Mouse (Mus musculus): ENCODE results near the gene Tradd.

The Tradd gene

GRCm38 (mm10) chr8:105270101-105270915, 5.9 kb upstream of the Tradd start:
- DNase-seq (ENCODE audit: low read depth): no peak

GRCm38 (mm10) chr8:105269461-105269947, 5.1 kb upstream of the Tradd start, which contains the start of gene Hsf4:
Hsf4 (plus strand) TSS chr8:105269801.
- DNase-seq (ENCODE audit: low read depth): no peak

- DNase-seq (ENCODE audit: low read depth): no peak
Measured at GRCm38 (mm10) chr8:105269075-105269458, 4.7 kb upstream of the Tradd start.

GRCm38 (mm10) chr8:105268342-105269074, 4.1 kb upstream of the Tradd start:
- DNase-seq (ENCODE audit: low read depth): no peak

- DNase-seq (ENCODE audit: low read depth): no peak
Measured at GRCm38 (mm10) chr8:105266775-105267174, 2.4 kb upstream of the Tradd start.

GRCm38 (mm10) chr8:105265128-105265527, 719 bp upstream of the Tradd start:
- DNase-seq (ENCODE audit: low read depth): no peak

- DNase-seq (ENCODE audit: low read depth): no peak
Measured at GRCm38 (mm10) chr8:105263244-105263912, 1.0 kb downstream of the Tradd start.

GRCm38 (mm10) chr8:105261326-105261980, 3.0 kb downstream of the Tradd start:
- no peak for DNase-seq (ENCODE audit: low read depth)

- no peak for DNase-seq (ENCODE audit: low read depth)
Measured at GRCm38 (mm10) chr8:105260371-105261099, 3.9 kb downstream of the Tradd start.

GRCm38 (mm10) chr8:105259721-105260320, 4.6 kb downstream of the Tradd start:
- DNase-seq (ENCODE audit: low read depth): no peak

GRCm38 (mm10) chr8:105258911-105259720, 5.3 kb downstream of the Tradd start:
- DNase-seq (ENCODE audit: low read depth): no peak

- no peak for DNase-seq (ENCODE audit: low read depth)
Measured at GRCm38 (mm10) chr8:105257318-105258114, 6.9 kb downstream of the Tradd start.

- no peak for DNase-seq (ENCODE audit: low read depth)
Measured at GRCm38 (mm10) chr8:105254966-105255350, 9.5 kb downstream of the Tradd start, which contains the start of gene B3gnt9. B3gnt9 (minus strand) TSS chr8:105255153.

- DNase-seq (ENCODE audit: low read depth): peak; percentile 84
Measured at GRCm38 (mm10) chr8:105254152-105254965, 10.1 kb downstream of the Tradd start.

GRCm38 (mm10) chr8:105253766-105254151, 10.7 kb downstream of the Tradd start:
- DNase-seq (ENCODE audit: low read depth): no peak

GRCm38 (mm10) chr8:105252680-105253537, 11.5 kb downstream of the Tradd start:
- DNase-seq (ENCODE audit: low read depth): no peak

GRCm38 (mm10) chr8:105251954-105252353, 12.5 kb downstream of the Tradd start:
- no peak for DNase-seq (ENCODE audit: low read depth)
